Mouse (Mus musculus) embryonic stem cell, embryonic (primary cell): Measurements from ENCODE around the gene Gm5168.
"Not testable (repeated sequence)": the region's sequence is repeated elsewhere in the genome, so short reads cannot be mapped to it uniquely, and the experiment has no call there.

Source experiments
- CTCF ChIA-PET, 4 experiments: fragments of 300-600 bp in 2 of 4; fragments of 350-600 bp in 2 of 4; sonication (Branson Sonifier 250); formaldehyde crosslinking; loops; one replicate each; lab custom pipeline; 2022; ENCODE audit warnings: inconsistent platforms in 2 of 4; lab: Charles Lee
- POLR2A ChIA-PET, 4 experiments: fragments of 300-600 bp in 2 of 4; fragments of 350-600 bp in 2 of 4; sonication (Branson Sonifier 250); formaldehyde crosslinking; loops; one replicate each; lab custom pipeline; 2022; ENCODE audit warnings: antibody characterized with exemption in 4 of 4, inconsistent platforms in 1 of 4; lab: Charles Lee

The Gm5168 gene

DNA sequence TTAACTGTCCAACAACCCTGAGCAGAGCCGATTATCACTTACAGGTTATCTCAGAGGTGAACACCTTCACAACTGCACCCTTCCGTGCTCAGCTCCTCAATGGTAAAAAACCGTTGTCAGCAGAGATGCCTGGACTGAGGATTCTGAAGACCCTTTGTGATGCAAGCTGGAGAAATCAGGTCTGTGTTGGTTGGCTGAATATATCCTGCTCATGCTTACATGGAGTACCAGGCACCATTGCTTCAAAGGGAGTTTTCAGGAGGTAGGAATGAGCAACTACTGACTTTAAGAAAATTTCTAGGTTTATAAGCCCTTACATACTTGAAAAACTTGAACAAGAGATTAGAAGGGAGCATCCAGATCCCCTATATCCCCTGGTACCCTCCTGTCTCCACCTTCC lies at the start of gene Gm5168:
Gene Gm5168, minus strand, starts transcription at position 101 of the 400 bp plus-strand sequence.
- CTCF ChIA-PET, POLR2A ChIA-PET: not testable (repeated sequence)
